Mouse (Mus musculus) lung, adult 2 months (tissue): ENCODE measurements around the gene Mrpl2.

Experiments used
- CTCF ChIP-seq: fragments of 200-500 bp; IDR thresholded peaks from 2 replicates; pipeline ENCODE4 v1.5.1; 2011; ENCODE audit warnings: mild to moderate bottlenecking, low read length, control low read depth; ENCODE audit not compliant: insufficient read depth
- POLR2A ChIP-seq: fragments of 200-500 bp; IDR thresholded peaks from 2 replicates; pipeline ENCODE4 v1.6.1; 2011; ENCODE audit warnings: low read depth, mild to moderate bottlenecking, control low read depth, low read length, borderline replicate concordance; ENCODE audit errors: extremely low read depth

DNA sequence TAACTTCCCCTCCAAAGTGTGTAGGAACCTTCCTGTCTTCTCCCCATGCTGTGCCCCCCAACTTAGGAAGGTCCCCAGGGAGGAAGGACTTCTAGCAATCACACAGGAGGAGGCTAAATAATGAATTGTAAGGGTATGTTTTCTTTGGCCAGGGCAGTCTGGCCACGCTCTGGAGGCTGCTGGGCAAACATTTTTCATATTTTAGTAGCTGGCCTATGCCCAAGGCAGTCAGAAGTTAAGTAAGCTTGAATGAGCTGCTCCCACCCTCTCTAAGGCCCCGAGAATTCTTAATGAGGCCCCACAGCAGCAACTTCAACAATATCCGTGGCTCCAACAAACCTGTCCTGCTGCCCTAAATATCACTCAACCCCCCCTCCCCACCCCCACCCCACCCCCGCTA, 33.2 kb upstream of the Mrpl2 start:
- TF ChIP-seq CTCF (no peak), POLR2A (no peak)
